Mouse (Mus musculus): Measurements from ENCODE around the gene Gjd3. TPM values are rescaled to one million over a fixed set of nuclear protein-coding genes. Genes with fewer than 3 reads are reported as not detected.

The Gjd3 gene
- polyA plus RNA-seq, 1 experiment from 2014 or later: 0.22 TPM

- H3K36me3 ChIP-seq (ENCODE audit: control insufficient read depth, insufficient read depth, low read length): peaks cover 100% of the 10 kb centered on the region
- ATAC-seq (replicated peaks; ENCODE audit: low FRiP score, low TSS enrichment, low read depth): no peak
- H3K9me3 ChIP-seq (ENCODE audit: control insufficient read depth, low read length): no peaks in the 10 kb centered on the region
- H3K4me2 ChIP-seq (ENCODE audit: low read length): no peak overlapping the region
- no peak overlapping the region for H3K9ac ChIP-seq (ENCODE audit: low read length)
- no peak overlapping the region for H3K27ac ChIP-seq (ENCODE audit: low read depth)
- no peak for DNase-seq (ENCODE audit: low spot score)
- H3K4me1 ChIP-seq (replicated peaks; ENCODE audit: control insufficient read depth, insufficient read depth, low read length): no peaks in the 10 kb centered on the region
- 97% methylated on average over 1 of the region's 1 CpGs for WGBS
- H3K27me3 ChIP-seq (replicated peaks; ENCODE audit: control insufficient read depth, insufficient read depth, low read length): no peaks in the 10 kb centered on the region
- no peak overlapping the region for H3K4me3 ChIP-seq (ENCODE audit: low read depth, low read length)
Observed at GRCm38 (mm10) chr11:99013856-99014255, 31.0 kb upstream of the Gjd3 start.

GRCm38 (mm10) chr11:99010706-99011105, 27.9 kb upstream of the Gjd3 start:
- DNase-seq (ENCODE audit: low spot score): no peak
- peaks cover 99% of the 10 kb centered on the region for H3K36me3 ChIP-seq (ENCODE audit: control insufficient read depth, insufficient read depth, low read length)
- 95% methylated on average over 5 of the region's 5 CpGs for WGBS
- no peaks in the 10 kb centered on the region for H3K9me3 ChIP-seq (ENCODE audit: control insufficient read depth, low read length)
- no peak overlapping the region for H3K9ac ChIP-seq (ENCODE audit: low read length)
- no peaks in the 10 kb centered on the region for H3K4me1 ChIP-seq (replicated peaks; ENCODE audit: control insufficient read depth, insufficient read depth, low read length)
- no peak overlapping the region for H3K27ac ChIP-seq (ENCODE audit: low read depth)
- H3K4me3 ChIP-seq (ENCODE audit: low read depth, low read length): no peak overlapping the region
- H3K4me2 ChIP-seq (ENCODE audit: low read length): no peak overlapping the region
- no peaks in the 10 kb centered on the region for H3K27me3 ChIP-seq (replicated peaks; ENCODE audit: control insufficient read depth, insufficient read depth, low read length)
- no peak for ATAC-seq (replicated peaks; ENCODE audit: low FRiP score, low TSS enrichment, low read depth)

- Histone ChIP-seq H3K36me3 (ENCODE audit: control insufficient read depth, insufficient read depth, low read length) (peaks cover 99% of the 10 kb centered on the region), H3K4me1 (replicated peaks; ENCODE audit: control insufficient read depth, insufficient read depth, low read length) (no peaks in the 10 kb centered on the region), H3K9me3 (ENCODE audit: control insufficient read depth, low read length) (no peaks in the 10 kb centered on the region), H3K9ac (ENCODE audit: low read length) (no peak overlapping the region), H3K27ac (ENCODE audit: low read depth) (no peak overlapping the region), H3K27me3 (replicated peaks; ENCODE audit: control insufficient read depth, insufficient read depth, low read length) (no peaks in the 10 kb centered on the region), H3K4me2 (ENCODE audit: low read length) (no peak overlapping the region), H3K4me3 (ENCODE audit: low read depth, low read length) (no peak overlapping the region)
- DNase-seq (ENCODE audit: low spot score): no peak
- WGBS: 78% methylated on average over 4 of the region's 4 CpGs
- no peak for ATAC-seq (replicated peaks; ENCODE audit: low FRiP score, low TSS enrichment, low read depth)
Observed at GRCm38 (mm10) chr11:99010124-99010523, 27.3 kb upstream of the Gjd3 start.

GRCm38 (mm10) chr11:99006788-99007187, 24.0 kb upstream of the Gjd3 start:
- H3K4me3 ChIP-seq (ENCODE audit: low read depth, low read length): no peak overlapping the region
- WGBS: 90% methylated on average over 9 of the region's 9 CpGs
- no peaks in the 10 kb centered on the region for H3K4me1 ChIP-seq (replicated peaks; ENCODE audit: control insufficient read depth, insufficient read depth, low read length)
- H3K36me3 ChIP-seq (ENCODE audit: control insufficient read depth, insufficient read depth, low read length): peaks cover 99% of the 10 kb centered on the region
- DNase-seq (ENCODE audit: low spot score): no peak
- no peaks in the 10 kb centered on the region for H3K9me3 ChIP-seq (ENCODE audit: control insufficient read depth, low read length)
- H3K4me2 ChIP-seq (ENCODE audit: low read length): no peak overlapping the region
- no peaks in the 10 kb centered on the region for H3K27me3 ChIP-seq (replicated peaks; ENCODE audit: control insufficient read depth, insufficient read depth, low read length)
- H3K9ac ChIP-seq (ENCODE audit: low read length): no peak overlapping the region
- no peak for ATAC-seq (replicated peaks; ENCODE audit: low FRiP score, low TSS enrichment, low read depth)
- no peak overlapping the region for H3K27ac ChIP-seq (ENCODE audit: low read depth)

GRCm38 (mm10) chr11:98999243-98999642, 16.4 kb upstream of the Gjd3 start:
- Histone ChIP-seq H3K9me3 (ENCODE audit: control insufficient read depth, low read length) (no peaks in the 10 kb centered on the region), H3K4me1 (replicated peaks; ENCODE audit: control insufficient read depth, insufficient read depth, low read length) (no peaks in the 10 kb centered on the region), H3K4me3 (ENCODE audit: low read depth, low read length) (no peak overlapping the region), H3K27me3 (replicated peaks; ENCODE audit: control insufficient read depth, insufficient read depth, low read length) (no peaks in the 10 kb centered on the region), H3K4me2 (ENCODE audit: low read length) (no peak overlapping the region), H3K9ac (ENCODE audit: low read length) (no peak overlapping the region), H3K27ac (ENCODE audit: low read depth) (no peak overlapping the region), H3K36me3 (ENCODE audit: control insufficient read depth, insufficient read depth, low read length) (peaks cover 100% of the 10 kb centered on the region)
- ATAC-seq (replicated peaks; ENCODE audit: low FRiP score, low TSS enrichment, low read depth) (no peak), DNase-seq (ENCODE audit: low spot score) (no peak)
- 91% methylated on average over 11 of the region's 11 CpGs for WGBS

- Histone ChIP-seq H3K36me3 (ENCODE audit: control insufficient read depth, insufficient read depth, low read length) (peaks cover 100% of the 10 kb centered on the region), H3K9me3 (ENCODE audit: control insufficient read depth, low read length) (no peaks in the 10 kb centered on the region), H3K27ac (ENCODE audit: low read depth) (no peak overlapping the region), H3K9ac (ENCODE audit: low read length) (no peak overlapping the region), H3K4me3 (ENCODE audit: low read depth, low read length) (no peak overlapping the region), H3K27me3 (replicated peaks; ENCODE audit: control insufficient read depth, insufficient read depth, low read length) (no peaks in the 10 kb centered on the region), H3K4me1 (replicated peaks; ENCODE audit: control insufficient read depth, insufficient read depth, low read length) (no peaks in the 10 kb centered on the region), H3K4me2 (ENCODE audit: low read length) (no peak overlapping the region)
- ATAC-seq (replicated peaks; ENCODE audit: low FRiP score, low TSS enrichment, low read depth): no peak
- no peak for DNase-seq (ENCODE audit: low spot score)
Observed at GRCm38 (mm10) chr11:98998776-98999175, 16.0 kb upstream of the Gjd3 start.

- 75% methylated on average over 4 of the region's 4 CpGs for WGBS
- peaks cover 100% of the 10 kb centered on the region for H3K36me3 ChIP-seq (ENCODE audit: control insufficient read depth, insufficient read depth, low read length)
- no peak overlapping the region for H3K9ac ChIP-seq (ENCODE audit: low read length)
- no peaks in the 10 kb centered on the region for H3K9me3 ChIP-seq (ENCODE audit: control insufficient read depth, low read length)
- H3K27me3 ChIP-seq (replicated peaks; ENCODE audit: control insufficient read depth, insufficient read depth, low read length): no peaks in the 10 kb centered on the region
- DNase-seq (ENCODE audit: low spot score) (no peak), ATAC-seq (replicated peaks; ENCODE audit: low FRiP score, low TSS enrichment, low read depth) (no peak)
- no peaks in the 10 kb centered on the region for H3K4me1 ChIP-seq (replicated peaks; ENCODE audit: control insufficient read depth, insufficient read depth, low read length)
- H3K4me3 ChIP-seq (ENCODE audit: low read depth, low read length): no peak overlapping the region
- H3K27ac ChIP-seq (ENCODE audit: low read depth): no peak overlapping the region
- H3K4me2 ChIP-seq (ENCODE audit: low read length): no peak overlapping the region
Observed at GRCm38 (mm10) chr11:98997659-98998058, 14.8 kb upstream of the Gjd3 start.

- DNase-seq (ENCODE audit: low spot score): no peak
- ATAC-seq (replicated peaks; ENCODE audit: low FRiP score, low TSS enrichment, low read depth): no peak
- Histone ChIP-seq H3K27me3 (replicated peaks; ENCODE audit: control insufficient read depth, insufficient read depth, low read length) (no peaks in the 10 kb centered on the region), H3K9ac (ENCODE audit: low read length) (no peak overlapping the region), H3K4me3 (ENCODE audit: low read depth, low read length) (no peak overlapping the region), H3K27ac (ENCODE audit: low read depth) (no peak overlapping the region), H3K4me1 (replicated peaks; ENCODE audit: control insufficient read depth, insufficient read depth, low read length) (no peaks in the 10 kb centered on the region), H3K9me3 (ENCODE audit: control insufficient read depth, low read length) (no peaks in the 10 kb centered on the region), H3K4me2 (ENCODE audit: low read length) (no peak overlapping the region), H3K36me3 (ENCODE audit: control insufficient read depth, insufficient read depth, low read length) (peaks cover 99% of the 10 kb centered on the region)
- 95% methylated on average over 7 of the region's 7 CpGs for WGBS
Observed at GRCm38 (mm10) chr11:98995987-98996386, 13.2 kb upstream of the Gjd3 start.

- no peak overlapping the region for H3K4me3 ChIP-seq (ENCODE audit: low read depth, low read length)
- WGBS: 77% methylated on average over 6 of the region's 6 CpGs
- H3K27ac ChIP-seq (ENCODE audit: low read depth): no peak overlapping the region
- no peak for ATAC-seq (replicated peaks; ENCODE audit: low FRiP score, low TSS enrichment, low read depth)
- no peaks in the 10 kb centered on the region for H3K9me3 ChIP-seq (ENCODE audit: control insufficient read depth, low read length)
- no peak for DNase-seq (ENCODE audit: low spot score)
- H3K36me3 ChIP-seq (ENCODE audit: control insufficient read depth, insufficient read depth, low read length): peaks cover 55% of the 10 kb centered on the region
- no peaks in the 10 kb centered on the region for H3K4me1 ChIP-seq (replicated peaks; ENCODE audit: control insufficient read depth, insufficient read depth, low read length)
- H3K4me2 ChIP-seq (ENCODE audit: low read length): no peak overlapping the region
- no peak overlapping the region for H3K9ac ChIP-seq (ENCODE audit: low read length)
- no peaks in the 10 kb centered on the region for H3K27me3 ChIP-seq (replicated peaks; ENCODE audit: control insufficient read depth, insufficient read depth, low read length)
Observed at GRCm38 (mm10) chr11:98990866-98991265, 8.1 kb upstream of the Gjd3 start.

Measured in intestine, embryonic 14.5 days (tissue).